Mouse (Mus musculus): ENCODE measurements around the gene Ugt8a.
A peak's percentile ranks its signal among the peaks of the same experiment; 100 is the strongest.

Ugt8a gene

GRCm38 (mm10) chr3:125938092-125938755, at the start of gene Ugt8a:
Gene Ugt8a, minus strand, starts transcription at chr3:125938619.
- peak; percentile 47 for DNase-seq (ENCODE audit: low read depth, low spot score)

GRCm38 (mm10) chr3:125986639-125987038, 48.2 kb upstream of the Ugt8a start:
- no peak for DNase-seq (ENCODE audit: low read depth, low spot score)

- DNase-seq (ENCODE audit: low read depth, low spot score): no peak
Measured at GRCm38 (mm10) chr3:125983707-125984420, 45.4 kb upstream of the Ugt8a start.

- no peak for DNase-seq (ENCODE audit: low read depth, low spot score)
Measured at GRCm38 (mm10) chr3:125979475-125979874, 41.1 kb upstream of the Ugt8a start.

- DNase-seq (ENCODE audit: low read depth, low spot score): no peak
Measured at GRCm38 (mm10) chr3:125975899-125976298, 37.5 kb upstream of the Ugt8a start.

- DNase-seq (ENCODE audit: low read depth, low spot score): no peak
Measured at GRCm38 (mm10) chr3:125969458-125969857, 31.0 kb upstream of the Ugt8a start.

- no peak for DNase-seq (ENCODE audit: low read depth, low spot score)
Measured at GRCm38 (mm10) chr3:125956196-125956885, 17.9 kb upstream of the Ugt8a start.

- DNase-seq (ENCODE audit: low read depth, low spot score): no peak
Measured at GRCm38 (mm10) chr3:125954881-125955280, 16.5 kb upstream of the Ugt8a start.

GRCm38 (mm10) chr3:125940811-125941210, 2.4 kb upstream of the Ugt8a start:
- no peak for DNase-seq (ENCODE audit: low read depth, low spot score)

- no peak for DNase-seq (ENCODE audit: low read depth, low spot score)
Measured at GRCm38 (mm10) chr3:125938756-125939109, 314 bp upstream of the Ugt8a start.

GRCm38 (mm10) chr3:125937536-125938091, 805 bp downstream of the Ugt8a start:
- no peak for DNase-seq (ENCODE audit: low read depth, low spot score)

- DNase-seq (ENCODE audit: low read depth, low spot score): no peak
Measured at GRCm38 (mm10) chr3:125935796-125936195, 2.6 kb downstream of the Ugt8a start.

GRCm38 (mm10) chr3:125932594-125933237, 5.7 kb downstream of the Ugt8a start:
- DNase-seq (ENCODE audit: low read depth, low spot score): no peak

- no peak for DNase-seq (ENCODE audit: low read depth, low spot score)
Measured at GRCm38 (mm10) chr3:125931059-125931458, 7.4 kb downstream of the Ugt8a start.

GRCm38 (mm10) chr3:125920876-125921275, 17.5 kb downstream of the Ugt8a start:
- no peak for DNase-seq (ENCODE audit: low read depth, low spot score)

GRCm38 (mm10) chr3:125898976-125899375, 39.4 kb downstream of the Ugt8a start:
- DNase-seq (ENCODE audit: low read depth, low spot score): no peak

- no peak for DNase-seq (ENCODE audit: low read depth, low spot score)
Measured at GRCm38 (mm10) chr3:125887109-125887508, 51.3 kb downstream of the Ugt8a start.

GRCm38 (mm10) chr3:125884879-125885278, 53.5 kb downstream of the Ugt8a start:
- no peak for DNase-seq (ENCODE audit: low read depth, low spot score)

GRCm38 (mm10) chr3:125884423-125884822, 54.0 kb downstream of the Ugt8a start:
- DNase-seq (ENCODE audit: low read depth, low spot score): no peak

GRCm38 (mm10) chr3:125883009-125883408, 55.4 kb downstream of the Ugt8a start:
- DNase-seq (ENCODE audit: low read depth, low spot score): no peak

- no peak for DNase-seq (ENCODE audit: low read depth, low spot score)
Measured at GRCm38 (mm10) chr3:125881835-125882234, 56.6 kb downstream of the Ugt8a start.

GRCm38 (mm10) chr3:125874371-125874770, 64.0 kb downstream of the Ugt8a start:
- no peak for DNase-seq (ENCODE audit: low read depth, low spot score)
